Mouse (Mus musculus) left cerebral cortex, postnatal 25 days (tissue): ENCODE measurements around the gene Ccdc9b. TPM values are rescaled to one million over a fixed set of nuclear protein-coding genes. Genes with fewer than 3 reads are reported as not detected.

Experiments
- DNase-seq, 2 experiments: peaks; one replicate each; pipeline ENCODE4 v3.0.0; 2022; ENCODE audit warnings: low spot score in 2 of 2, mixed read lengths in 1 of 2
- intact Hi-C: fragments of 180-260 bp; cut with DNase I; formaldehyde crosslinking; loops from one replicate; pipeline ENCODE4 v1.15.1; 2025
- total RNA-seq, 2 experiments: library from RNA; stranded (reverse); gene quantifications; 2 replicates each; pipeline ENCODE4 v1.2.3; 2021

Ccdc9b gene
- 1 to 10 TPM; 3.7 to 3.8 TPM for total RNA-seq

GRCm38 (mm10) chr2:118761906-118762783 is at the start of gene Ccdc9b:
Gene Ccdc9b (minus strand): TSS chr2:118762661.
- DNase-seq, result peak; percentile 81 to 84
- intact Hi-C loops, result loop anchor here (2.0 kb wide), 2 partner anchors 15 to 121 kb away; no protein-coding TSS in a partner anchor

DNA sequence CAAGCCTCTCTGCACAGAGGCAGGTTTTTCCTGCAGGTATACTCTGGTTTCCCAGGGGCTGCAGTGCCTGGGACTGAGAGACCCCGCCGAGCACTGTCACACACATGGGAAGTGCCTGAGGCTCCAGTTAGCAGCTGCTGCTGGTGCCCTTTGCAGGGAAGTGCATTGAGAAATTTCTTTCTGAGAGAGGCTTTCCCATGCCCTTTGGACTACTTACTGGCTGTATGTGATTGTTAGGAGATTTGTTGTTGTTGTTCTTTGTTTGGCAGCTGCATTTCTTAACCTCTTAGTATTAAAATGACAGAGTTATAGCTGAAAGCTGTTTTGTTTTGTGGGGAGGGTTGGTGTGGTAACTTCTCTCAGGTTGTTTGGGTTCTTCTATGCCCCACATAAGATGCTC is 48.4 kb upstream of the Ccdc9b start:
- no peak for DNase-seq
- intact Hi-C loops, result loop anchor here (5.0 kb wide), 1 partner anchor 51 kb away; the partner anchor contains the start of gene Ivd

- intact Hi-C loops, result no loop called here
- peak in 1 of 2 experiments; percentile 51 for DNase-seq
Measured at GRCm38 (mm10) chr2:118806860-118807259, 44.4 kb upstream of the Ccdc9b start.

DNA sequence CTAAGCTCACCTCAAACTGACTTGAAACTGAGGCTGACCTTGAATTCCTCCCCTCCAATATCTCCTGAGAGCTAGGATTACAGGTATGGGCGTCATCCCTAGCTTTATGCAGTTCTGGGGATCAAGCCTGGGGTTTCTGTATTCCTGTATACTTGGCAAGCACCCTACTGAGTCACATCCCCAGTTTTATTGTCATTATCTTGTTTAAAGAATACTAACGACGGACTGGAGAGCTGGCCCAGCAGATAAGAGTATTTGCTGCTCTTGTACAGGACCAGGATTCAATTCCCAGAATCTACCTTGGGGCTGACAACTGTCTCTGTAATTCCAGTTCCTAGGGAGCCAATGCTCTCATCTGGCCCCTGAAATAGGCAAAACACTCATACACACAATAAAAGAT is 43.3 kb upstream of the Ccdc9b start:
- intact Hi-C loops, result no loop called here
- DNase-seq, result no peak

DNA sequence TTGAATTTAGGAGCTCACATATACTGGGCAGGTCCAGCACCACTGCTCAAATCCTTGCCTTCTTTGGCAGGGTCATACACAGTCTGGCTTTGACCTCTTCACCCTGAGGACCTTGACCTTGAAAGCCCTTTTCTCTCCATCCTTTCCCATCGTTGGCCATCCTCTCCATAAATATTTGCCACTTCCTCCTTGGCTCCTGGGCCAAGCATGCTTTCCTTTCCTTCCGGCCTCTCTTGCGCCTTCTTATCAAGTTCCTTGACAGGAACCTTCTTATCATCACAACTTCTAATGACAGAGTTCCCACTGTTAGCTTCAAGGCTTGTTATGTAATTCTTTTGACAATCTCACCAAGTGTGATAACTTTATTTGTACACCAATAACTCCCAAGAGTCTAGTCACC is 42.7 kb upstream of the Ccdc9b start:
- DNase-seq, result no peak
- intact Hi-C loops, result no loop called here

- intact Hi-C loops, result no loop called here
- DNase-seq, result no peak
Measured at GRCm38 (mm10) chr2:118804474-118804873, 42.0 kb upstream of the Ccdc9b start.

DNA sequence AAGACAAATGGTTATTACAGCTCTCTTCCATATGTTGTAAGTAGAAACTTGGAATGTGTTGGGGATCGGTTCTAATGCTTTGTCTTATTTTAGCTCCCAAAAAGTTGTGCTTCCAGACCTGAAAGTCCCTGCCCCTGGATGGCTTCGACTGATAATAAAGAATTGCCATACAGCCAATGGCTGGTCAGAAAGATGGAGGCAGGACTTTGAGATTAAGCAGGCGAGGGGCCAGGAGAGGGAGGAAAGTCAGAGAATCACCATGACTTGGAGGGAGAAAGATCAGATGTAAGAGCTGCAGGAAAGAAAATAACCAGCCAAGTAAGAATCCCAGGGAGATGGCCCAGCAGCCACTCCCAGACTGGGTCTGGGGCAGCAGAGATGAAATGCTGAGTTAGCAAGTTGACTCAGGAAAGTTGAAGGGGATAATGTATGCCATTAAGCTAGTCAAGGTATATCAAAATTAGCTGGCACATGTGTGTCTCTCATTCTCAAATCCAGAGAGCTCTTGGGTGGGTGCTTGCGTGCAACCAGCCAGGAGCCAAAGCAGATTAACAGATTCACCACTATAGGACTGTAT is 40.2 kb upstream of the Ccdc9b start:
- DNase-seq, result no peak
- intact Hi-C loops, result no loop called here

GRCm38 (mm10) chr2:118793636-118794035 is 31.2 kb upstream of the Ccdc9b start:
- no peak for DNase-seq
- intact Hi-C loops, result no loop called here

- intact Hi-C loops, result no loop called here
Measured at GRCm38 (mm10) chr2:118792259-118792613, 29.8 kb upstream of the Ccdc9b start.

GRCm38 (mm10) chr2:118791591-118792258 is 29.3 kb upstream of the Ccdc9b start:
- DNase-seq, result no peak
- intact Hi-C loops, result no loop called here

More at GRCm38 (mm10) chr2:118792259-118792613, 29.8 kb upstream of the Ccdc9b start:
- no peak for DNase-seq

DNA sequence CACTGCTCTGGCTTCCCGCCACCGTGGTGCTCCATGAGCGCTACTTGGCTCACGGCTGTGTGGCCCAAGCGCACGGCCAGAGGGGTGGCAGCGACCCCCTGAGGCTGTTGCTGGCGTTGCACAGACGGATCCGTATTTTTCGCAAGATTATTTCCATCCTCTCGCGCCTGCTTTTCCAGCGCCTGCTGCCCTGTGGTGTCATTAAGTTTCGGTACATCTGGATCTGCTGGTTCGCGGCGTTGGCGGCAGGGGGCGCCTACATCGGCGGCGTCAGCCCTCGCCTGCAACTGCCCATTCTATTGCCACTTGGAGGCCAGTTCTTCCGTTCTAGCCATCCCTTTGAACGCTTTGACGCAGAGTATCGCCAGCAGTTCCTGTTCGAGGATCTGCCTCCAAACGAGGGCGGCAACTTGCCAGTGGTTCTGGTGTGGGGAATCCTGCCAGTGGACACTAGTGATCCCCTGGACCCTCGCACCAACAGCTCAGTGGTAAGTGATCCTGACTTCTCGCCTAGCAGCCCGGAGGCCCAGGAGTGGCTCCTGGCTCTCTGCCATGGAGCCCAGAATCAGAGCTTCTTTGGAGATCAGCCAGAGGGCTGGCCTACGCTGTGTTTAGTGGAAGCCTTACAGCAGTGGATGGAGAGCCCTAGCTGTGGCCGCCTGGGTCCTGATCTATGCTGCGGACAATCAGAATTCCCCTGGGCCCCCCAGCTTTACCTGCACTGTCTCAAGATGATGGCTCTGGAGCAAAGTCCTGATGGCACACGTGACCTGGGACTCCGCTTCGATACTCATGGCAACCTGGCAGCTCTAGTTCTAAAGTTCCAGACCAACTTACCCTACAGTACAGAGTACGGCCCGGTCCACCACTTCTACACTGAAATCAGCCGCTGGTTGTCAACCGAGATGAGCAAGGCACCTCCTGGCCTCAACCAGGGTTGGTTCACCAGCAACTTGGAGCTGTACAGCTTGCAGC is 28.4 kb upstream of the Ccdc9b start:
- intact Hi-C loops, result loop anchor here (1.0 kb wide), 1 partner anchor 92 kb away; no protein-coding TSS in a partner anchor

DNA sequence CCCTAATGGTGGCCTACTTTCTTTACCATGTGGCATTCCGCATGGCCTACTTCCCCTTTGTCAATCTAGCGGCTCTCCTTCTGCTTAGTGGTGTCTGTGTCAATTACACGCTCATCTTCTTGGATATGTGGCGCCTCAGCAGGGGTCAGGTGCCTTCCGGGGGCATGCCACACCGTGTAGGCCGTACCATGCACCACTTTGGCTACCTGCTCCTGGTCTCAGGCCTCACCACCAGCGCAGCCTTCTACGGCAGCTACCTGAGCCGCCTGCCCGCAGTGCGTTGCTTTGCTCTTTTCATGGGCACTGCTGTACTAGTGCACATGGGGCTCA is 27.7 kb upstream of the Ccdc9b start:
- no peak for DNase-seq
- intact Hi-C loops, result loop anchor here (1.0 kb wide), 1 partner anchor 93 kb away; no protein-coding TSS in a partner anchor

More for the DNA sequence above, 28.4 kb upstream of the Ccdc9b start:
- peak; percentile 60 to 62 for DNase-seq

DNA sequence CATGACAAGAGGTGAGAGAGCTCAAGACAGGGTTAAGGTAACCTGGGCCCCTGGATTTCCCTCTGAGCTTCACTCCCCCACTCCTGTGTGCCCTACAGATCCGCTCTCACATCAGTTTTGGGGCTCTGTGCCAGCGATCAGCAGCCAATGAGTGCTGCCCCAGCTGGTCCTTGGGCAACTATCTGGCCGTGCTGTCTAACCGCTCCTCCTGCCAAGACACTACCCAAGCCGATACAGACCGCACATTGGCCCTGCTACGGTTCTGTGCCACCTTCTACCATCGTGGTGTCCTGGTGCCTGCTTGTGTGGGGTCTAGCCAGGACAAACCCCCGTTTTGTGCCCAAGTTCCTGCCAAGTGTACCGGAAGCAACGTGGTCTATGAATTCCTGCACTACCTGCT is 27.0 kb upstream of the Ccdc9b start:
- no peak for DNase-seq
- intact Hi-C loops, result no loop called here

GRCm38 (mm10) chr2:118786525-118786924 is 24.1 kb upstream of the Ccdc9b start:
- DNase-seq, result no peak
- intact Hi-C loops, result no loop called here

GRCm38 (mm10) chr2:118783663-118784062 is 21.2 kb upstream of the Ccdc9b start:
- intact Hi-C loops, result no loop called here

GRCm38 (mm10) chr2:118783093-118783492 is 20.6 kb upstream of the Ccdc9b start:
- no peak for DNase-seq
- intact Hi-C loops, result no loop called here

More at GRCm38 (mm10) chr2:118783663-118784062, 21.2 kb upstream of the Ccdc9b start:
- DNase-seq, result no peak

GRCm38 (mm10) chr2:118782303-118782702 is 19.8 kb upstream of the Ccdc9b start:
- intact Hi-C loops, result no loop called here
- DNase-seq, result no peak

DNA sequence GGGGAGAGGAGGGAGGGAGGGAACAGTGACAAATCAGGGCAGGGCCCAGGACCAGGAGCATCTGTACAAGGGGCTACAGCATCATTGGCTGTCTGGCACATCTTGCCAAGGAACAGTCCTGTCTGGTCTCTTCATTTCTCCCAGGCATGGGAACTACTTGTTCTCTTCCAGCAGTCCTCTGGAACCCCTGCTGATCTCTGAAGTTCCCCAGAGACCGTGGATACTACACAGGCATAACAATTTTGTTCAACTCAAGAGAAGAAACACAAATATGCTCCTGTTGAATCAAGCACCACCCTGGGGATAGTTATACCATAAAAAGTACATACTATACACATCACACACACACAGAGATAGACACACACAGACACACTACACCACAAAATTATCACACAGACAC is 18.7 kb upstream of the Ccdc9b start:
- intact Hi-C loops, result no loop called here
- no peak for DNase-seq
